Mouse (Mus musculus) testis, adult 2 months (tissue): Measurements from ENCODE around the gene Afg3l1. TPM values are rescaled to one million over a fixed set of nuclear protein-coding genes. Genes with fewer than 3 reads are reported as not detected.
"Not testable (repeated sequence)": the region's sequence is repeated elsewhere in the genome, so short reads cannot be mapped to it uniquely, and the experiment has no call there.

Source experiments
- H3K27ac ChIP-seq: fragments of 200-500 bp; 2 replicates; pipeline ENCODE4 v1.5.1; 2012; ENCODE audit warnings: low read depth, low read length; ENCODE audit not compliant: control insufficient read depth, insufficient read depth
- H3K27me3 ChIP-seq: fragments of 200-500 bp; 2 replicates; pipeline ENCODE4 v1.6.1; 2012; ENCODE audit warnings: mild to moderate bottlenecking, low read length, moderate library complexity; ENCODE audit not compliant: control insufficient read depth, insufficient read depth
- H3K36me3 ChIP-seq: fragments of 200-500 bp; 2 replicates; pipeline ENCODE4 v1.6.1; 2012; ENCODE audit warnings: mild to moderate bottlenecking, low read length; ENCODE audit not compliant: control insufficient read depth, insufficient read depth
- H3K4me1 ChIP-seq: fragments of 200-500 bp; 2 replicates; pipeline ENCODE4 v1.6.1; 2012; ENCODE audit warnings: low read length; ENCODE audit not compliant: control insufficient read depth, insufficient read depth
- H3K4me3 ChIP-seq: fragments of 200-500 bp; 2 replicates; pipeline ENCODE4 v1.5.1; 2012; ENCODE audit warnings: low read depth, mild to moderate bottlenecking, low read length, moderate library complexity, mixed read lengths; ENCODE audit not compliant: control insufficient read depth
- CTCF ChIP-seq: fragments of 200-500 bp; IDR thresholded peaks from 2 replicates; pipeline ENCODE4 v1.5.1; 2012; ENCODE audit warnings: low read depth, mild to moderate bottlenecking, inconsistent platforms, low read length, moderate library complexity; ENCODE audit not compliant: control insufficient read depth, insufficient read depth, insufficient replicate concordance
- POLR2A ChIP-seq: fragments of 200-500 bp; IDR thresholded peaks from 2 replicates; pipeline ENCODE4 v1.6.1; 2012; ENCODE audit warnings: low read depth, mild to moderate bottlenecking, inconsistent platforms, low read length, moderate library complexity; ENCODE audit not compliant: control insufficient read depth
- polyA plus RNA-seq: library from polyadenylated mRNA; depleted of rRNA; stranded (reverse); fragments of >200 nt; gene quantifications from 2 replicates; pipeline ENCODE4 v1.2.3, GENCODE M21; 2012; rRNA removed

The Afg3l1 gene
- polyA plus RNA-seq, 1 experiment = 30.4 TPM

DNA sequence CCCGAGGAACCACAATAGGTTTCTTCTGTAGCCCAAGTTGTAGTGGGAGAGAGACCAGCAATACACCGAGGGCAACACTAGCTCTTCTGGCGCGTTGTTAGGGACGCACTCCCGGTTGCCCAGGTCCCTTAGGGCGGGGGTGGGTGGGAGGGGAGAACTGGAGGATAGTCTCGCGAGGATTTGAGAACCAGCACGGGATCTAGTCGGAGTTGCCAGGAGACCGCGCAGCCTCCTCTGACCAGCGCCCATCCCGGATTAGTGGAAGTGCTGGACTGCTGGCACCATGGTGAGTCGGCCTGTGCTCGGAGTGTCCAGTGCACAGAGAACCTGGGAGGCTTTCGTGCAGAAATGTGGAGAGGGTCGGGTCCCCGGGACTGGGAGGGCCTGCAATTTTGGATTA is 41.0 kb downstream of the Afg3l1 start, which contains the start of gene Gas8:
Gas8 (plus strand) TSS at position 168 of the 400 bp plus-strand sequence.
- H3K4me1 ChIP-seq = peaks cover 24% of the 10 kb centered on the region
- no peak; the same call in 1 of the 2 replicates for TF ChIP-seq CTCF
- TF ChIP-seq POLR2A = peak; percentile 80
- no peaks in the 10 kb centered on the region; the same call in 1 of the 2 replicates for H3K36me3 ChIP-seq
- H3K27ac ChIP-seq = peak within 1 kb of the TSS; percentile 59
- H3K4me3 ChIP-seq = peak within 1 kb of the TSS; percentile 98
- H3K27me3 ChIP-seq = no peaks in the 10 kb centered on the region; the same call in 1 of the 2 replicates

DNA sequence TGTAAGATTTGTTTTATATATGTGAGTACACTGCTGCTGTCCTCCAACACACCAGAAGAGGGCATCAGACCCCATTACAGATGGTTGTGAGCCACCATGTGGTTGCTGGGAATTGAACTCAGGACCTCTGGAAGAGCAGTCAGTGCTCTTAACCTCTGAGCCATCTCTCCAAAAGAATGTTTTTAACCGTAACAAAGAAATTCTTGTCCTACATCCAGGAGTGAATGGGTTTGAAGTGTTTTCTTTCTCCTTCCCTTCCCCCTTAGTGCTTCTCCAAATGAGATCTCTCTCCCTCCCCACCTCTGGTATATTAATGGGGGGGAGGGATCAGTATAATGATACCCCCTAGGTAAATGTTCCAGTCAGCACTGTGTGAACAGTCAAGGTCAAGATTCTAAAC is 42.3 kb downstream of the Afg3l1 start:
- peaks cover 17% of the 10 kb centered on the region for H3K4me1 ChIP-seq
- peak overlapping the region; percentile 31 for H3K4me3 ChIP-seq
- H3K36me3 ChIP-seq, H3K27ac ChIP-seq, H3K27me3 ChIP-seq: not testable (repeated sequence)

DNA sequence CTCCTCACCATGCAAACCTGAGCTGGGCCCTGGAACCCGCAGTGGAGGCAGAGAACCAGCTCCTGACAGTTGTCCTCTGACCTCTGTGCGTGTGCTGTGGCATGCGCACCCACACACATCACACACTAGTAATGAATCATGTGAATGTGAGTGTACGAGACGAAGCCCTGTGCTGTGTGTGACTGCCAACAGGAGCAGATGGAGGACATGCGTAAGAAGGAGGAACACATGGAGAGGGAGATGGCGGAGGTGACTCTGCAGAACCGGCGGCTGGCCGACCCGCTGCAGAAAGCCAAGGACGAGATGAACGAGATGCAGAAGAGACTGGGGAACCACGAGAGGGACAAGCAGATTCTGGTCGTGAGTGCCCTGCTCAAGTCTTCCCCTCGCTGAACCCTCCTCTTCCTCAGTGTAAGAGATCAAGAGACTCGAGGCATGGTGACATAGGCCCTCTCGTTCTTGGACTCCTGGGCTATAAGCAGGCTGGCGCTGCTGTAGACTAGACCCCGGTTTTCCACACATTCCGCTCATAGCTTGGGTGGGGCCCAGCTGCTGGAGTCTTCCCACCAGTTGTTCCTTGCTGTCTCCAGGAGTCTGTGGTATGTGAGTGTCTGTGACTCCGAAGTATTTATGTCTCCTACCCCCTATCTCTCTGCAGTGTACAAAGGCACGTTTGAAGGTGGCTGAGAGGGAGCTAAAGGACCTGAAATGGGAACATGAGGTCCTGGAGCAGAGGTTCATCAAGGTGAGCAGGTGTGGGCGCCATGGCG is 50.2 kb downstream of the Afg3l1 start:
- Histone ChIP-seq H3K36me3 (no peaks in the 10 kb centered on the region; the same call in none of the 2 replicates), H3K27ac (no peak overlapping the region), H3K4me3 (no peak overlapping the region), H3K4me1 (0 out of 2 replicates have a peak, but pooled peaks cover 2% of the 10 kb centered on the region), H3K27me3 (no peaks in the 10 kb centered on the region)
- TF ChIP-seq CTCF = no peak
- TF ChIP-seq POLR2A = no peak

DNA sequence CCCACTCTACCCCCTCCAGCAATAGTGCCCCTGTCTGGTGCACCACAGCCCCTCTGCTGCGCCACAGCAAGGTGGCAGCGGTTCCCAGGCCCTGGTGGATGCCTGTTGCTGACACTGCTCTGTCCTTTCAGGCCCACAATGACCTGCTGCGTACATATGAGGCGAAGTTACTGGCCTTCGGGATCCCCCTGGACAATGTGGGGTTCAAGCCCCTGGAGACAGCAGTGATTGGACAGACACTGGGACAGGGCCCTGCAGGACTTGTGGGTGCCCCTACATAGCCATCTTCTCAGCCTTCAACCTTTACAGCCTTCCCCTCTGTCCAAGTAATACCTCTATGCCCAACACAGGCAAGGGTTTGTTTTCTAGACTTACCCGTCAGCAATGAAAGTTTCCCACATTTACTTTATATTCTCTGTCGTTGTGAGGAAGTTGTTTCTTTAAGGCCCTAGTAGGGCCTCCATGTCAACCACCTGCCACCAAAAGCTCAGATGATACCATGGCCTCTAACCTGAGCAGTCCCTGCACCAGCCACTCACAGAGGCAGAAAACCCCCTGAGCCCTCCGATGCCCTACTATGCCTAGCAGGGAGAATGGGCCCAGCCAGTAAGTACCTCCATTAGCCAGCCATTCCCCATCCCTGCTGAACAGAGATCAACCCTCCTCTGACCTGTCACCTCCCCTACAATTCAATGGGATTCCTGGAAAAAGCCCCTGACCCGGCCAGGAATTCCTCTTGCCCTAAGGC is 58.7 kb downstream of the Afg3l1 start:
- Histone ChIP-seq H3K27ac (no peak overlapping the region), H3K27me3 (no peaks in the 10 kb centered on the region), H3K4me1 (no peaks in the 10 kb centered on the region), H3K4me3 (no peak overlapping the region), H3K36me3 (no peaks in the 10 kb centered on the region; the same call in 1 of the 2 replicates)
- TF ChIP-seq POLR2A = no peak; the same call in 1 of the 2 replicates
- TF ChIP-seq CTCF = no peak

DNA sequence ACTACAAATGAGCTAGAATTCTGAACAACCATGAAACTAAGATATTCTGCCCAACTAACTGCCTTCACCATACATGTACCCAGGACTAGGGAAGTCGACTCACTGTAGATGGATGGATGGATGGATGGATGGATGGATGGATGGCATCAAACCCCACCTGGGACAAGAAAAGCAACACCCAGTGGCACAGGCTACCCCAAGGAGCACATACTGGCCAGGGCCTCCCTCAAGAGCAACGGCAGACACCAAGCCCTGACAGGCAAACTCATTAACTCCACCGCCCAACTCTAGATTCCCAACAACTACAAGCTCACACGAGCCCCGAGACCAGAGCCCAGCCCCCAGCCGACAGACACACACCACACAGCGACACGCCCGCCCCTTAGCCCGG is 59.3 kb downstream of the Afg3l1 start:
- no peaks in the 10 kb centered on the region; the same call in 1 of the 2 replicates for H3K36me3 ChIP-seq
- TF ChIP-seq CTCF = no peak
- H3K27me3 ChIP-seq = no peaks in the 10 kb centered on the region
- no peak overlapping the region for H3K4me3 ChIP-seq
- H3K27ac ChIP-seq = no peak overlapping the region
- no peaks in the 10 kb centered on the region for H3K4me1 ChIP-seq

DNA sequence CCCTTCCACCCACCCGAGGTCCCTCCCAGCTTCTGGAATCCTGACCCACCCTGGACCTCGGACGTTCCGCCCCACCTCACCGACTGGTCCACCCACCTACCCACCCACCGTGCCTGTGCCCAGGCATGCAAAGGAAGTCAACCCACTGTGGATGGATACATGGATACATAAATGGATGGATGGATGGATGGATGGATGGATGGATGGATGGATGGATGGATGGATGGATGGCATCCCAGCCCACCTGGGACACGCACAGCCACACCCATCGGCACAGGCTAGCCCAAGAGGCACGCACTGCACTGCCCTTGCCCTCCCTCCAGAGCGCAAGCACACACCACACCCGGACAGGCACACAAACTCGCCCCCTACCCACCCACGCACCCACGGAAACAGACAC is 59.9 kb downstream of the Afg3l1 start:
- not testable (repeated sequence) for H3K4me3 ChIP-seq, H3K4me1 ChIP-seq, H3K27ac ChIP-seq, H3K36me3 ChIP-seq, H3K27me3 ChIP-seq

Other genes starting within 250 kb of the Afg3l1 start
- gene Spata2l, start 241.7 kb upstream of the Afg3l1 start, polyA plus RNA-seq = 34.4 and 35.0 TPM in 2 replicates
- gene Zfp276, start 223.7 kb upstream of the Afg3l1 start, polyA plus RNA-seq = 7.9 and 8.3 TPM in 2 replicates
- 30.0 and 34.2 TPM in 2 replicates for gene Vps9d1, start 223.6 kb upstream of the Afg3l1 start, polyA plus RNA-seq
- 37.3 and 48.1 TPM in 2 replicates for gene Fanca, start 159.3 kb upstream of the Afg3l1 start, polyA plus RNA-seq
- 26.0 and 27.4 TPM in 2 replicates for gene Spire2, start 145.2 kb upstream of the Afg3l1 start, polyA plus RNA-seq
- gene Tcf25, start 104.2 kb upstream of the Afg3l1 start, polyA plus RNA-seq = 39.4 and 41.8 TPM in 2 replicates
- 0.02 and 0.15 TPM in 2 replicates for gene Mc1r, start 70.8 kb upstream of the Afg3l1 start, polyA plus RNA-seq
- gene Tubb3, start 66.5 kb upstream of the Afg3l1 start, polyA plus RNA-seq = 43.5 and 48.7 TPM in 2 replicates
- gene Def8, start 54.4 kb upstream of the Afg3l1 start, polyA plus RNA-seq = 3.5 and 3.7 TPM in 2 replicates
- gene Dbndd1, start 37.6 kb downstream of the Afg3l1 start, polyA plus RNA-seq = 51.9 and 52.5 TPM in 2 replicates
- 54.7 and 55.3 TPM in 2 replicates for gene Gas8, start 40.9 kb downstream of the Afg3l1 start, polyA plus RNA-seq
- 5.8 and 7.6 TPM in 2 replicates for gene Rhou, start 176.0 kb downstream of the Afg3l1 start, polyA plus RNA-seq